Mouse (Mus musculus): ENCODE measurements around the gene Gpr146. TPM values are rescaled to one million over a fixed set of nuclear protein-coding genes. Genes with fewer than 3 reads are reported as not detected.
A peak's percentile ranks its signal among the peaks of the same experiment; 100 is the strongest.

Gene Gpr146
- total RNA-seq, 2 experiments from 2014 or later, result 10.4 to 10.7 TPM

GRCm38 (mm10) chr5:139355235-139355772 is 22.2 kb upstream of the Gpr146 start:
- DNase-seq (ENCODE audit: low spot score in 2 of 2), result peak; percentile 56 to 63

- DNase-seq (ENCODE audit: low spot score in 2 of 2), result no peak
Observed at GRCm38 (mm10) chr5:139358653-139359052, 18.8 kb upstream of the Gpr146 start.

- DNase-seq (ENCODE audit: low spot score in 2 of 2), result no peak
Observed at GRCm38 (mm10) chr5:139359244-139359643, 18.3 kb upstream of the Gpr146 start.

- no peak for DNase-seq (ENCODE audit: low spot score in 2 of 2)
Observed at GRCm38 (mm10) chr5:139363858-139364257, 13.6 kb upstream of the Gpr146 start.

GRCm38 (mm10) chr5:139364260-139364910 is 13.1 kb upstream of the Gpr146 start:
- DNase-seq (ENCODE audit: low spot score in 2 of 2), result peak; percentile 60 to 78

GRCm38 (mm10) chr5:139364911-139365571 is 12.5 kb upstream of the Gpr146 start:
- no peak for DNase-seq (ENCODE audit: low spot score in 2 of 2)

GRCm38 (mm10) chr5:139365827-139366226 is 11.7 kb upstream of the Gpr146 start:
- DNase-seq (ENCODE audit: low spot score in 2 of 2), result no peak

GRCm38 (mm10) chr5:139366484-139366883 is 11.0 kb upstream of the Gpr146 start:
- no peak for DNase-seq (ENCODE audit: low spot score in 2 of 2)

GRCm38 (mm10) chr5:139367884-139368458 is 9.5 kb upstream of the Gpr146 start:
- no peak for DNase-seq (ENCODE audit: low spot score in 2 of 2)

- DNase-seq (ENCODE audit: low spot score in 2 of 2), result no peak
Observed at GRCm38 (mm10) chr5:139368638-139369320, 8.7 kb upstream of the Gpr146 start.

- no peak for DNase-seq (ENCODE audit: low spot score in 2 of 2)
Observed at GRCm38 (mm10) chr5:139370336-139370735, 7.2 kb upstream of the Gpr146 start.

GRCm38 (mm10) chr5:139371118-139371517 is 6.4 kb upstream of the Gpr146 start:
- DNase-seq (ENCODE audit: low spot score in 2 of 2), result no peak

- DNase-seq (ENCODE audit: low spot score in 2 of 2), result peak; percentile 76 to 82
Observed at GRCm38 (mm10) chr5:139371631-139372401, 5.7 kb upstream of the Gpr146 start.

GRCm38 (mm10) chr5:139373126-139373525 is 4.4 kb upstream of the Gpr146 start:
- DNase-seq (ENCODE audit: low spot score in 2 of 2), result no peak

GRCm38 (mm10) chr5:139373889-139374444 is 3.5 kb upstream of the Gpr146 start:
- no peak for DNase-seq (ENCODE audit: low spot score in 2 of 2)

GRCm38 (mm10) chr5:139374841-139375240 is 2.7 kb upstream of the Gpr146 start:
- DNase-seq (ENCODE audit: low spot score in 2 of 2), result no peak

GRCm38 (mm10) chr5:139378271-139378556 is 717 bp downstream of the Gpr146 start:
- DNase-seq (ENCODE audit: low spot score in 2 of 2), result no peak

GRCm38 (mm10) chr5:139378986-139379629 is 1.6 kb downstream of the Gpr146 start:
- DNase-seq (ENCODE audit: low spot score in 2 of 2), result peak in 1 of 2 experiments; percentile 67

GRCm38 (mm10) chr5:139379771-139380384 is 2.4 kb downstream of the Gpr146 start:
- DNase-seq (ENCODE audit: low spot score in 2 of 2), result no peak

Measured in adrenal gland, postnatal 4 days (tissue).